Mouse (Mus musculus) hindbrain, embryonic 13.5 days (tissue): ENCODE results near the gene Bpifb6. TPM values are rescaled to one million over a fixed set of nuclear protein-coding genes. Genes with fewer than 3 reads are reported as not detected.

ENCODE experiments used
- ATAC-seq: fragments of 200-750 bp; cut with Nextera tagmentation; 2 replicates; pipeline ENCODE4 v1.8.0; 2017; ENCODE audit warnings: moderate TSS enrichment; ENCODE audit not compliant: low FRiP score
- H3K27ac ChIP-seq: fragments of 300-500 bp; sonication (generic); 2 replicates; pipeline ENCODE4 v1.5.1; 2015; ENCODE audit warnings: inconsistent platforms, mild to moderate bottlenecking, moderate library complexity
- H3K27me3 ChIP-seq: fragments of 300-500 bp; sonication (generic); 2 replicates; pipeline ENCODE4 v1.6.1; 2015; ENCODE audit warnings: mild to moderate bottlenecking, inconsistent platforms
- H3K36me3 ChIP-seq: fragments of 300-500 bp; sonication (generic); 2 replicates; pipeline ENCODE4 v1.6.1; 2015; ENCODE audit warnings: mild to moderate bottlenecking, inconsistent platforms
- H3K4me1 ChIP-seq: fragments of 300-500 bp; sonication (generic); replicated peaks from 2 replicates; pipeline ENCODE4 v1.6.1; 2015; ENCODE audit warnings: inconsistent platforms
- H3K4me2 ChIP-seq: fragments of 300-500 bp; sonication (generic); 2 replicates; pipeline ENCODE4 v1.6.1; 2015; ENCODE audit warnings: inconsistent platforms, mild to moderate bottlenecking, moderate library complexity
- H3K4me3 ChIP-seq: fragments of 300-500 bp; sonication (generic); 2 replicates; pipeline ENCODE4 v1.5.1; 2015; ENCODE audit warnings: mild to moderate bottlenecking, inconsistent platforms
- H3K9ac ChIP-seq: fragments of 300-500 bp; sonication (generic); 2 replicates; pipeline ENCODE4 v1.6.1; 2015; ENCODE audit warnings: mild to moderate bottlenecking, inconsistent platforms
- H3K9me3 ChIP-seq: fragments of 300-500 bp; sonication (generic); 2 replicates; pipeline ENCODE4 v1.6.1; 2016; ENCODE audit warnings: inconsistent platforms
- WGBS: fragments of 180-500 bp; shearing (Covaris S2); methylation state at CpG from one replicate; pipeline ENCODE4 v1.1.7; 2015; 5-methylcytosine and 5-hydroxymethylcytosine counted together
- polyA plus RNA-seq: library from polyadenylated mRNA; unstranded; fragments of >200 nt; fragmentation: Nextera tagmentation; extraction: Ambion mirVana; gene quantifications from 2 replicates; pipeline ENCODE4 v1.2.1, GENCODE M21; 2015

The Bpifb6 gene
- not detected in 2 replicates for polyA plus RNA-seq

- no peaks in the 10 kb centered on the region for H3K9me3 ChIP-seq
- H3K4me3 ChIP-seq: no peak within 1 kb of the TSS
- no peak within 1 kb of the TSS for H3K9ac ChIP-seq
- no peaks in the 10 kb centered on the region for H3K36me3 ChIP-seq
- no peak for ATAC-seq
- no peaks in the 10 kb centered on the region for H3K4me1 ChIP-seq
- no peak within 1 kb of the TSS for H3K27ac ChIP-seq
- H3K27me3 ChIP-seq: 0 out of 2 replicates have a peak, but pooled peaks cover under 1% of the 10 kb centered on the region
- WGBS: 85% methylated on average over 4 of the region's 4 CpGs
- no peak within 1 kb of the TSS for H3K4me2 ChIP-seq
Measured at GRCm38 (mm10) chr2:153900088-153900487, at the start of gene Bpifb6. Gene Bpifb6 (plus strand): TSS chr2:153900388.

- Histone ChIP-seq H3K4me1 (no peaks in the 10 kb centered on the region), H3K4me3 (no peak overlapping the region), H3K9me3 (no peaks in the 10 kb centered on the region), H3K9ac (no peak overlapping the region), H3K27ac (no peak overlapping the region), H3K27me3 (no peaks in the 10 kb centered on the region), H3K4me2 (no peak overlapping the region), H3K36me3 (no peaks in the 10 kb centered on the region)
- WGBS: 58% methylated on average over 4 of the region's 4 CpGs
- ATAC-seq: no peak
Measured at GRCm38 (mm10) chr2:153851030-153851360, 49.2 kb upstream of the Bpifb6 start.

- no peaks in the 10 kb centered on the region for H3K4me1 ChIP-seq
- no peak overlapping the region for H3K4me2 ChIP-seq
- no peak overlapping the region for H3K27ac ChIP-seq
- WGBS: 33% methylated on average over 5 of the region's 5 CpGs
- no peak overlapping the region for H3K9ac ChIP-seq
- H3K4me3 ChIP-seq: no peak overlapping the region
- no peaks in the 10 kb centered on the region for H3K9me3 ChIP-seq
- H3K36me3 ChIP-seq: no peaks in the 10 kb centered on the region
- H3K27me3 ChIP-seq: no peaks in the 10 kb centered on the region
- ATAC-seq: no peak
Measured at GRCm38 (mm10) chr2:153853544-153853943, 46.6 kb upstream of the Bpifb6 start.

GRCm38 (mm10) chr2:153859581-153859980 lies 40.6 kb upstream of the Bpifb6 start:
- no peaks in the 10 kb centered on the region for H3K4me1 ChIP-seq
- no peak for ATAC-seq
- H3K36me3 ChIP-seq: no peaks in the 10 kb centered on the region
- H3K4me2 ChIP-seq: no peak overlapping the region
- H3K27ac ChIP-seq: no peak overlapping the region
- H3K9me3 ChIP-seq: no peaks in the 10 kb centered on the region
- H3K27me3 ChIP-seq: no peaks in the 10 kb centered on the region
- 82% methylated on average over 2 of the region's 2 CpGs for WGBS
- no peak overlapping the region for H3K4me3 ChIP-seq
- H3K9ac ChIP-seq: no peak overlapping the region

GRCm38 (mm10) chr2:153860315-153860714 lies 39.9 kb upstream of the Bpifb6 start:
- H3K9me3 ChIP-seq: no peaks in the 10 kb centered on the region
- H3K36me3 ChIP-seq: no peaks in the 10 kb centered on the region
- WGBS: 92% methylated on average over 11 of the region's 11 CpGs
- H3K4me3 ChIP-seq: no peak overlapping the region
- H3K4me1 ChIP-seq: no peaks in the 10 kb centered on the region
- no peaks in the 10 kb centered on the region for H3K27me3 ChIP-seq
- H3K9ac ChIP-seq: no peak overlapping the region
- no peak for ATAC-seq
- no peak overlapping the region for H3K27ac ChIP-seq
- no peak overlapping the region for H3K4me2 ChIP-seq

- WGBS: 76% methylated on average over 3 of the region's 3 CpGs
- Histone ChIP-seq H3K27ac (no peak overlapping the region), H3K9ac (no peak overlapping the region), H3K4me3 (no peak overlapping the region), H3K4me1 (no peaks in the 10 kb centered on the region), H3K36me3 (no peaks in the 10 kb centered on the region), H3K9me3 (no peaks in the 10 kb centered on the region), H3K27me3 (no peaks in the 10 kb centered on the region), H3K4me2 (no peak overlapping the region)
- ATAC-seq: no peak
Measured at GRCm38 (mm10) chr2:153860715-153861114, 39.5 kb upstream of the Bpifb6 start.

GRCm38 (mm10) chr2:153861960-153862359 lies 38.2 kb upstream of the Bpifb6 start:
- no peaks in the 10 kb centered on the region for H3K36me3 ChIP-seq
- no peak overlapping the region for H3K9ac ChIP-seq
- H3K4me2 ChIP-seq: no peak overlapping the region
- no peak overlapping the region for H3K4me3 ChIP-seq
- H3K4me1 ChIP-seq: no peaks in the 10 kb centered on the region
- H3K27ac ChIP-seq: no peak overlapping the region
- WGBS: 80% methylated on average over 3 of the region's 3 CpGs
- no peaks in the 10 kb centered on the region for H3K9me3 ChIP-seq
- H3K27me3 ChIP-seq: no peaks in the 10 kb centered on the region
- no peak for ATAC-seq

GRCm38 (mm10) chr2:153870984-153871383 lies 29.2 kb upstream of the Bpifb6 start, which contains the start of gene Sun5:
Gene Sun5 (minus strand): TSS chr2:153871084.
- Histone ChIP-seq H3K36me3 (no peaks in the 10 kb centered on the region), H3K27ac (no peak within 1 kb of the TSS), H3K4me3 (no peak within 1 kb of the TSS), H3K4me2 (no peak within 1 kb of the TSS), H3K27me3 (no peaks in the 10 kb centered on the region), H3K9ac (no peak within 1 kb of the TSS), H3K4me1 (0 out of 2 replicates have a peak, but pooled peaks cover 3% of the 10 kb centered on the region), H3K9me3 (no peaks in the 10 kb centered on the region)
- ATAC-seq: no peak
- 88% methylated on average over 4 of the region's 4 CpGs for WGBS

GRCm38 (mm10) chr2:153874745-153875144 lies 25.4 kb upstream of the Bpifb6 start, which contains the start of gene Bpifb2:
Gene Bpifb2 (plus strand): TSS chr2:153875045.
- Histone ChIP-seq H3K4me3 (no peak within 1 kb of the TSS), H3K4me1 (0 out of 2 replicates have a peak, but pooled peaks cover 3% of the 10 kb centered on the region), H3K9ac (no peak within 1 kb of the TSS), H3K27me3 (no peaks in the 10 kb centered on the region), H3K4me2 (no peak within 1 kb of the TSS), H3K27ac (no peak within 1 kb of the TSS), H3K36me3 (no peaks in the 10 kb centered on the region), H3K9me3 (no peaks in the 10 kb centered on the region)
- no peak for ATAC-seq
- 68% methylated on average over 9 of the region's 9 CpGs for WGBS

- Histone ChIP-seq H3K4me3 (no peak overlapping the region), H3K9ac (no peak overlapping the region), H3K36me3 (no peaks in the 10 kb centered on the region), H3K4me1 (no peaks in the 10 kb centered on the region), H3K27me3 (0 out of 2 replicates have a peak, but pooled peaks cover 3% of the 10 kb centered on the region), H3K9me3 (no peaks in the 10 kb centered on the region), H3K4me2 (no peak overlapping the region), H3K27ac (no peak overlapping the region)
- 88% methylated on average over 5 of the region's 5 CpGs for WGBS
- no peak for ATAC-seq
Measured at GRCm38 (mm10) chr2:153899111-153899510, 1.1 kb upstream of the Bpifb6 start.

GRCm38 (mm10) chr2:153902726-153903125 lies 2.5 kb downstream of the Bpifb6 start:
- no peaks in the 10 kb centered on the region for H3K36me3 ChIP-seq
- no peak overlapping the region for H3K27ac ChIP-seq
- H3K27me3 ChIP-seq: no peaks in the 10 kb centered on the region
- no peak overlapping the region for H3K4me2 ChIP-seq
- no peak overlapping the region for H3K9ac ChIP-seq
- H3K4me3 ChIP-seq: no peak overlapping the region
- H3K9me3 ChIP-seq: no peaks in the 10 kb centered on the region
- WGBS: 87% methylated on average over 6 of the region's 6 CpGs
- ATAC-seq: no peak
- no peaks in the 10 kb centered on the region for H3K4me1 ChIP-seq

GRCm38 (mm10) chr2:153906626-153907025 lies 6.4 kb downstream of the Bpifb6 start:
- Histone ChIP-seq H3K4me3 (no peak overlapping the region), H3K9ac (no peak overlapping the region), H3K27ac (no peak overlapping the region), H3K9me3 (no peaks in the 10 kb centered on the region), H3K4me2 (no peak overlapping the region), H3K27me3 (no peaks in the 10 kb centered on the region), H3K4me1 (no peaks in the 10 kb centered on the region), H3K36me3 (no peaks in the 10 kb centered on the region)
- no peak for ATAC-seq
- WGBS: 94% methylated on average over 4 of the region's 4 CpGs

GRCm38 (mm10) chr2:153914151-153914550 lies 14.0 kb downstream of the Bpifb6 start:
- Histone ChIP-seq H3K27ac (no peak overlapping the region), H3K9ac (no peak overlapping the region), H3K4me1 (no peaks in the 10 kb centered on the region), H3K9me3 (no peaks in the 10 kb centered on the region), H3K4me3 (no peak overlapping the region), H3K36me3 (no peaks in the 10 kb centered on the region), H3K27me3 (no peaks in the 10 kb centered on the region), H3K4me2 (no peak overlapping the region)
- WGBS: 64% methylated on average over 5 of the region's 5 CpGs
- ATAC-seq: no peak
